Mouse (Mus musculus): ENCODE measurements around the gene Ndrg2.

- TF ChIP-seq CTCF (IDR thresholded peaks at IDR 0.05; ENCODE audit: control insufficient read depth, insufficient read depth, insufficient read length) (no peak), USF1 (IDR thresholded peaks at IDR 0.05; ENCODE audit: low read depth) (no peak)
Observed at GRCm38 (mm10) chr14:51939005-51939404, 25.0 kb upstream of the Ndrg2 start.

All from C2C12 (cell line).